Mouse (Mus musculus) urinary bladder, adult 18-20 months (tissue): ENCODE data around the gene Ralgps2.

Source experiments
- DNase-seq, 2 experiments: peaks; one replicate each; pipeline ENCODE4 v3.0.0; 2022; ENCODE audit warnings: low spot score in 2 of 2, mixed read lengths in 2 of 2

Ralgps2 gene

GRCm38 (mm10) chr1:156909265-156909664 lies 30.2 kb downstream of the Ralgps2 start:
- DNase-seq, result no peak

- no peak for DNase-seq
Observed at GRCm38 (mm10) chr1:156905660-156906059, 33.8 kb downstream of the Ralgps2 start.

DNA sequence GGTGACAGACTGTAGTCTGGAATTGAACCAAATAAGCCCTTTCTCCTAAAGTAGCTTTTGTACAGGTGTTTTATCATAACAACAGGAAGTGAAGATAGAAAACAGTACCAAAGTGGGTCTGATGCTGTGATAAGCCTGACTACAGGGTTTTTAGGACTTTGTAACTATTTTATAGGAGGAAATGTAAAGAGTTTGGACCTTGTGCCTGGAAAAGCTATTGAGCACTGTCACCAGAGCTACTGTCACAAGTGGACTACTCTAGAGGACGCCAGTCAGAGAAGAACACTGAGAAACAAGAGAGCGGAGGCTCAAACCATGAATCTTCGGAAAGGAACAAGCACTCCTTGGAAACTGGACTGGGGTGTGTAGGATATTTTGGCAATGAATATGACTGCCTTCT lies 35.5 kb downstream of the Ralgps2 start:
- DNase-seq, result no peak

DNA sequence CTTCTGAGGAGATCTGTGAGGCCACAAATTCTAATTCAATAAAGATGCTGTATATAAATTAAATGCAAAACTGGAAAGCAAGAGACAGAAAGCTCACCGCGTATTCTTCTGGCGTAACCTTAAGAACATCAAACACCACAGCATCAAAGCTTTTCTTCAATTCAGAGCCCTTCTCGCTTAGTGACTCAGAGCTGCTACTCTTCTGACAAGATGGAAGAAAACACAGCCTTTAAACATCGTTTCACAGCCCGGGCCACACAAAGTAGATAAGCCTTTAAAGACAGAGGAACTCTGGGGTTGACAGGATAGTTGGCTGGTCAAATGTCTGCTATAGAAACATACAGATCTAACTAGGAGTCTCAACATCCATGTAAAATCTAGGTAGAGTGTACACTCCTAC lies 37.7 kb downstream of the Ralgps2 start:
- DNase-seq, result no peak

DNA sequence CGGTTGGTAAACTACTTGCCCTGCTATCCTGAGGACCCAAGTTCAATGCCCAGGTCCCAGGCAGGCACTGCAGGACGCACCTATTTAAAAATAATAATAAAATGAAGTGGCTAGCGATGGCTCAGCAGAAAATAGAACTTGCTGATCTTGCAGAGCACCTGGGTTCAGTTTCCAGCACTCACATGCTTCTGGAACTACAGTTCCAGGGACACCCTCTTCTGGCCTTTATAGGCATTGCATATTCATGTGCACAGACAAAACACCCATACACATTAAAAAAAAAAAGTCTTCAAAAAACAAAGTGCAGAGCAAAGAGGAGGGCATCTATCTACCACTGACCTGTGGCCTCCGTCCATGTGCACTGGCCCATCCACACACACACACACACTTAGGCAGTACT lies 47.9 kb downstream of the Ralgps2 start:
- DNase-seq, result no peak

DNA sequence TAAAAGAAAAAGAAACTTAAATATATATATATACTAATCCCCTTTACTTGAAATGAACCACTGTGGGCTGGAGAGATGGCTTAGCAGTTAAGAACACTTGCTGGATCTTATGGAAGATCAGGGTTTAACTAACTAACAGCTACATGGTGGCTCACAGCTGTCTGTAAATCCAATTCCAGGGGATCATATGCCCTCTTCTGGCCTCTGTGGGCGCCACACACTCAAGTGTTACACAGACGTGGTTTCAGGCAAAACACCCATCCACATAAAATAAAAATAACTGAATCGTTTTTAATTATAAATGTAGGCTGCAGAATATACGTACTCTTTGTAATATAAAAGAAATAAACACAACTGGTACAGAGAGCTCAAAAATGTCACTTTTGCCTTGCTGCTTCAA lies 50.6 kb downstream of the Ralgps2 start:
- DNase-seq, result no peak

DNA sequence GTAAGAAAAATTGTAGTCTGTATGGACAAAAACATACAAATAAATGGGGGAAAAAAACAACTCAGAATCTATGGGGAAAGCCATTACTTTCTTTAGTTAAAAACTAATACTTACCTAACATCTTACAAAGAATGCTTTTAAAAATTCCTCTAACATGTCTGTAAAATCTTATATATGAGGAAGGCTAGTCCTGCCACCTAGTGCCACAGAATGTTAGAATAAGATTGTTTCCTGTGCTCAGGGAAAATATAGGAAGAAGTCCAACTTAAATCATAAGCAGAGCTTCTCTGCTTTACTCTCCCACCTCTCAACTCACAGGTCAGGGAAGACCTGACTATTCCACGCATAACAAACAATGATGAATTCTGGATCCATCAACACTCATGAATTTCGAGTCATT lies 53.5 kb downstream of the Ralgps2 start:
- no peak for DNase-seq

GRCm38 (mm10) chr1:156884782-156885181 lies 54.6 kb downstream of the Ralgps2 start:
- no peak for DNase-seq

GRCm38 (mm10) chr1:156870616-156871015 lies 68.8 kb downstream of the Ralgps2 start:
- no peak for DNase-seq

DNA sequence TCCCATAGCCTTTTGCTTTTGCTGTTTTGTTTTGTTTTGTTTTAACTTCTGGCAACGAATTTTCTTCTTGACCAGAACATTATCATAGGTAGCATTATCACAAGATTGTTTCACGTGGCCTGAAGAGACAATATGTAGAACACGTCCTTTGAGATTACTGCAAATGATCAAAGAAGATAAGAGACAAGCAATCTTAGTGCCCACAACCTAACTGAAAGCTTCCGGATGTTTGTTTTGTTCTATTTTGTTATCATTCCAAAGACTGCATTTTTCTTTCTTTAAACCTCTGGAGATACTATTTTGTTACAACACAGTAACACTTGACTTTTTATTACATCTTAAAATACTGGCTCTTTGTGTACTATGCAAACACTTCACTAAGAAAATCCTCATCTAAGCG lies 69.4 kb downstream of the Ralgps2 start:
- DNase-seq, result no peak

GRCm38 (mm10) chr1:156864240-156864639 lies 75.2 kb downstream of the Ralgps2 start:
- DNase-seq, result no peak

DNA sequence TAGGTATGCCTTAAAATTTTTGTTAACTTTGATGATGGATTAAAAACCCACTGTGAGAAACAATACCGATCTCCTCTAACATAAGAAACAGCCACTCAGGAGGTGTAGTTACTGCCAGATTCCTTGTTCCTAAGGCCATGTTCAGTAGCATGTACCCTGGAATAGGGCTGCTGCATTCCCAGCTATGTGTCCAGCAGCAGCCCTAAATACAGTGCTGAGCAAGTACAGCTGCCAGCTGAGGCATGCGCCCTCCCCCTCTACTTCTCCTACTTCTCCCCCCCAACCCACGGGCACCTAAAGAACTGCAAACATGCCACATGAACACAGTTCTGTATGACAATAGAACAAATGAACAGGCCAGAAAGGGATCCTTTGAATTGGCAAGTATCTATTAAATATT lies 75.7 kb downstream of the Ralgps2 start:
- no peak for DNase-seq

GRCm38 (mm10) chr1:156861475-156862043 lies 77.9 kb downstream of the Ralgps2 start:
- DNase-seq, result no peak

GRCm38 (mm10) chr1:156860266-156860665 lies 79.2 kb downstream of the Ralgps2 start:
- no peak for DNase-seq

- DNase-seq, result no peak
Observed at GRCm38 (mm10) chr1:156859711-156860250, 79.6 kb downstream of the Ralgps2 start.

DNA sequence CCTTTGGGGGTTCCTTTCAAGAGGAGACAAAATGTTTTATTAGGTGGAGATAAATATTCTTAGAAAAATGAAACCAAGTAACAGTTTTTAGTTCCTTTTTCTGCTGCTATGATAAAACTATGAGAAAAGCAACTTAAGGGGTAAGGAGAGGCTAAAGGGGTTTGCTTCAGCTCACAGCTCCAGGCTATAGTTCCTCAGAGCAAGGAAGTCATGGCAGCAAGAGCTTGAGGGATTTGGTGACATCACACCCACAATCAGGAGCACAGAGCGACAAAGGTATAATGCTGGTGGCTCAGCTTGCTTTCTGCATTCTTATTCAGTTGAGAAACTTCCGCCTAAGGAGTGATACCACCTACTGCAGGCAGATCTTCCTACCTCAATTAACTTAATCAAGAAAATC lies 80.3 kb downstream of the Ralgps2 start:
- no peak for DNase-seq

GRCm38 (mm10) chr1:156856666-156857065 lies 82.8 kb downstream of the Ralgps2 start:
- no peak for DNase-seq

DNA sequence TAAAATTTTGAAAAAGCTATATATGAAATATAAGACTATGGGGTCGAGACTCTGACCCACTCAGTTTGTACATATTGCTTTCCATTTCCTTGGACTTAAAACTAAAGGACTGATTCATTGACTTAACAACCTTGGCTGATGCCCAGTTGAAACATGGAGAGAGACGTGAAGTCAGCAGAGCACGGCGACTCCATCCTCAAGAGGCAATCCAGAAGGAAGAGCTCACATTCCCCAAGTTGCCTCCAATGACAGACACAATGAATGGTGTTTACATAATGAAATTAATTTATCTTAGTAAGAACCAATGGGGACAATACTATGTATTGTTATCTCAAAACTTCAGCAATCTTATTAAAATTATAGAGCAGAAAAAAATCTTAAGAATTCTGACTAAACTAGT lies 84.9 kb downstream of the Ralgps2 start:
- DNase-seq, result no peak

GRCm38 (mm10) chr1:156852872-156853271 lies 86.6 kb downstream of the Ralgps2 start:
- DNase-seq, result no peak

DNA sequence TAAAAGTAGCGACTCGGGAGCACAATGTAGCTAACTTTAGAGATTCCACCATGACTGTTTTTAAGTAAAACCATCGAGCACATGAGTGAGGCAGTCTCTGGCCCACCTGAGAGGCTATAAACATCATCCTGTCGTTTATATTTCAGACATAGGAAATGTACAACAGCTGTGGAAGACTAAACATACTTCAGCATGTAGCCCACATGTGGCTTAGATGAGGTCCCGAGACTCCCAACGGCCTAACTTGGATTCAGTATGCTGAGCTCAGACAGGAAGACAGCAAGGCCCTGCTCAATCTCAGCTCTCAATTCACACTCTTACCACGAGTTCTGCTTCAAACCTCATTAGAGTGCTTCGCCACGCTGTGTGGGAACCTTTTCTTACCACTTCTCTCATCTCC lies 87.0 kb downstream of the Ralgps2 start:
- DNase-seq, result no peak

DNA sequence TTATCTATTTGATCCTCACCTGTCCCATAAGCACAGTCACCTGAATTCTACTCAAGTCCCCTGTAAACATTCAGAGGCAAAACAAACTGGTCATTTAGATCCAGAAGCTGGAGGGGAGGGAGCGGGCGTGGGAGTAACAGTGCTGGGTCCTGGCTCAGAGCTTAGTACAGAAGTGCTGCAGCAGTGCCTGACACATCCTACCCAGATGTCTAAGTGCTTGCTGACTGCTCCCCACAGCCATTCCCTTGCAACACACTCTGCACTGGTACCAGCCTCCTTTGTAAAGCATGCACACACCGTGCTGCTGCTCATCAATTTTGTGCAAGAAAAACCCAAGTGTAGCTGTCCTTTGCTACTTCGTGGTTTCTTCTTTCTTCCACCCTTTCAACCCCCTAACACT lies 92.3 kb downstream of the Ralgps2 start:
- no peak for DNase-seq

- no peak for DNase-seq
Observed at GRCm38 (mm10) chr1:156841625-156842339, 97.6 kb downstream of the Ralgps2 start.

DNA sequence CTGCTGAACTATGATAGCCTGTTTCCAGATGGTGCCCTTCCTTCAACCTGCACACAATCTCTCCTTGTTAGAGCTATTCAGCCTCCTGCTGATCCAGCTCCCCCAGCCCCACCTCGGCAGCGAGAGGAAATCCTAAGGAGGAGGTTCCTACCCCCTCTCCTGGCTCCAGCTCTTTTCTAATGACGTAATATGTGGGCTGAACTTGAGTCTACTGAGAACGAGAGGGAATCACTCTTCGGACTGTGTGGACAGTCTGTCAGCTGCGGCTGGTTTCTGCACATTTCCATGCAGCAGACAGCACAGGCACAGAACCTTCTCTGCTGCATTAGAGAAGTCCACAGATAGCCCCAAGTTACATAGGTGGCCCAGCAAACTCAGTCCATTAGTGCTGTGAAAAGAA lies 100.7 kb downstream of the Ralgps2 start:
- peak in 1 of 2 experiments; percentile 16 for DNase-seq

DNA sequence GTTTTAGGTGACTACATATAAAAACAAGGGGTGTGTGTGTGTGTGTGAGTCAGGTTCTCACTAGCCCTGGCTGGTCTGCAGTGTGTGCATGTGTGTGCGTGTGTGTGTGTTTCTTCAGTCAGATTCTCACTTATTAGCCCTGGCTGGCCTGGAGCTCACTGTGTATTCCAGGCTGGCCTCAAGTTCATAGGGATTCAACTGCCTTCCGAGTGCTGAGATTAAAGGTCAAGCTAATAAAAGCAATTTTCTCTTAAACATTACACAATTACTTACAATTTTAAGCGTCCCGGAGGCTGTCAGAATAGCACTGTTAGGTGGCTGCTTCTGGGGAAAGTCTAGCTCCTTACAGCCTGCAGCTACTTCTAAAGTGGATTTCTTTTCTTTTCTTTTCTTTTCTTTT lies 101.2 kb downstream of the Ralgps2 start, which contains the start of gene Angptl1:
Angptl1 (plus strand) TSS at position 386 of the 400 bp plus-strand sequence.
- DNase-seq, result no peak
